Mouse (Mus musculus) lung, postnatal 0 days (tissue): ENCODE measurements around the gene Mkrn1.

Experiments
- CTCF ChIP-seq: IDR thresholded peaks from 2 replicates; pipeline ENCODE4 v1.5.1; 2016; ENCODE audit warnings: antibody characterized with exemption, mild to moderate bottlenecking
- EP300 ChIP-seq: IDR thresholded peaks from 2 replicates; pipeline ENCODE4 v1.6.1; 2016; ENCODE audit warnings: antibody characterized with exemption, mild to moderate bottlenecking, control low read depth

- TF ChIP-seq EP300 (no peak), CTCF (no peak)
These were observed 6.5 kb upstream of the Mkrn1 start for GRCm38 (mm10) chr6:39426725-39427124.
